Mouse (Mus musculus) testis, adult 2 months (tissue): ENCODE data around the gene Plin1.

ENCODE experiments used
- CTCF ChIP-seq: fragments of 200-500 bp; IDR thresholded peaks from 2 replicates; pipeline ENCODE4 v1.5.1; 2012; ENCODE audit warnings: low read depth, mild to moderate bottlenecking, inconsistent platforms, low read length, moderate library complexity; ENCODE audit not compliant: control insufficient read depth, insufficient read depth, insufficient replicate concordance
- POLR2A ChIP-seq: fragments of 200-500 bp; IDR thresholded peaks from 2 replicates; pipeline ENCODE4 v1.6.1; 2012; ENCODE audit warnings: low read depth, mild to moderate bottlenecking, inconsistent platforms, low read length, moderate library complexity; ENCODE audit not compliant: control insufficient read depth

GRCm38 (mm10) chr7:79715187-79715981 lies 17.3 kb downstream of the Plin1 start, which contains the start of gene Kif7:
- TF ChIP-seq CTCF: no peak
- TF ChIP-seq POLR2A: no peak
